Mouse (Mus musculus) urinary bladder, adult 18-20 months (tissue): ENCODE results near the gene Babam2.
"Not testable (repeated sequence)": the region's sequence is repeated elsewhere in the genome, so short reads cannot be mapped to it uniquely, and the experiment has no call there.

Experiments used
- DNase-seq, 2 experiments: peaks; one replicate each; pipeline ENCODE4 v3.0.0; 2022; ENCODE audit warnings: low spot score in 2 of 2, mixed read lengths in 2 of 2

Babam2 gene

DNA sequence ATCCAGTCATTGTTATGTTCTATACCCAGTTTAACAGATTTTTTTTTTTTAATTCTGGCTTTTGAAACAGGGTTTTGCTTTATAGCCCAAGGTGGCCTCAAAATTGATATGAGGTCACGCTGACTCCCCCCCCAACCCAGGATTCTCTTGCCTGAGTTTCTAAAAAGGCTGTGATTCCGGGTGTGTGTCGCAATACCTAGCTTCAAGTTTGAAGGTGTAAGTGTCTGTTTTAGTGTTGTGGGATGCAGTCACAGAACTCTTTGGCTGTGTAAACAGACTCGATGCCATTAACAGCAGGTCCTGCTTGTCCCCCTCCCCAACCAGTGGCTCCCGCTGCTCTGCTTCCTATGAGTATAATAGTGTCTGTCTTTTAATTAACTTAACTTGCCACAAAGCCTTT lies 84.1 kb downstream of the Babam2 start:
- no peak for DNase-seq

DNA sequence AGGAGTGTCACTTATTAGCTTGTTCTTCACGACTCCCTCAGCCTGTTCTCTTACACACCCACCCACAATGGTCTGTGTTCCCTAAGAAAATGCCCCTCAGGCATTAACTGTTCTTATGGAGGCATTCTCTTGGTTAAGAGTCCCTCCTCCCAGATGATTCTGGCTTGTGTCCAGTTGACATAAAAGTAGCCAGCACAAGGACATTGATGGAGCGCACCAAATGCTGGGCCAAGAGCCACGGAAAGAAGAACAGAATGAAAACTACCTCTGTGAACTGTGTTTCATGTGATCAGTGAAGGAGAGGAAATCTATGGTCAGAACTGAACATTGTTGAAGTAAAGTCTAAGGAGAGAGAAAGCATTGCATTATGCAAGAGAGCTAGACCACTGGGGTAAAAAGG lies 89.7 kb downstream of the Babam2 start:
- DNase-seq = no peak

GRCm38 (mm10) chr5:31787622-31788021 lies 90.1 kb downstream of the Babam2 start:
- DNase-seq = no peak

DNA sequence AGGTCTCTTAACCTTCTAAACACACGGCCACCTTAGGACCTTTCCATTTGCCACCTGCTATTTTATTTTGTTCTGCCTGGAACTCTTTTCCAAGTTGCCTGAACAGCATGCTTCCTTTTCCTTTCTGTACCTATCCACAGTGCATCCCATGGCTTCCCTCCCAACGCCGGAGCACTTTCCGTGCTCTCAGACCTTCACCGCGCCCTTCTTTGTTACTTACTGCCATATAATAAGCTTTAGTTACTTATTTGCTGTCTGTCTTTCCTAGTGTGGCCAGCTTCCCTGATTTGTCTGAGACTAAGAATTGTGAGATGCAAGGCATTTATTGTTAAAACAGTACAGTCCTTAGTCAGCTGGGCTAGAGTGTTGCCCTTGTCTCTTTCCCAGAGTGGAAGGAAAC lies 94.9 kb downstream of the Babam2 start:
- no peak for DNase-seq

GRCm38 (mm10) chr5:31792863-31793262 lies 95.4 kb downstream of the Babam2 start:
- DNase-seq = no peak

DNA sequence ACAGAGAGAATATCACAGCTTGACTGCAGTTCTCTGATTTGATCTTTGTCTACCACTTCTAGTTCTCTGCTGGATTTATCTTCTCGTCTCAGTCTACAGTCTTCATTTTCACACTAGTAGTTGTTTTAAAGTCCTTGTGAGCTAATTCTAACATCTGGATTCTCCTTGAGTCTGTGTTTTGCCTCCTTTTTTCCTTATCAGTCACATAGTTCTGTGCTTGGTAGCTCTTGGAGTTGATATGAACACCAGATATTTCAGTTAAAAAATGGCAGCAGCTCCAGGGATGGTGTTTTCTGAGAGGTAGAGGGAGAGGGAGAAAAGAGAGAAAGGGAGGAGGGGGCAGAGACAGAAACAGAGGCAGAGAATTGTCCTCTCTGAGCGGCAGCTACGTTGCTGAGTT lies 97.9 kb downstream of the Babam2 start:
- DNase-seq = no peak

- no peak for DNase-seq
Observed at GRCm38 (mm10) chr5:31796979-31797378, 99.5 kb downstream of the Babam2 start.

DNA sequence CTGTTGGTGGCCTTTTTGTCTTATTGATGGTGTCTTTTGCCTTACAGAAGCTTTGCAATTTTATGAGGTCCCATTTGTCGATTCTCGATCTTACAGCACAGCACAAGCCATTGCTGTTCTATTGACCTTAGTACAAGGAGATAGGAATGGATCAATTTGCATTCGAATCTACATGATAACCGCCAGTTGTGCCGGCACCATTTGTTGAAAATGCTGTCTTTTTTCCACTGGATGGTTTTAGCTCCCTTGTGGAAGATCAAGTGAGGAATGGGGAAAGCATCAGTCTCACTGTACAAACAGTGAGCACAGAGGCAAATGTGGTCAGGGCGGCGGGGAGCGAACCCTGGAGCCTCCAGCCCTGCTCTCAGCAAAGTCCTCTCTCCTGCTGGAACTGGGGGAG lies 106.7 kb downstream of the Babam2 start:
- DNase-seq = not testable (repeated sequence)

DNA sequence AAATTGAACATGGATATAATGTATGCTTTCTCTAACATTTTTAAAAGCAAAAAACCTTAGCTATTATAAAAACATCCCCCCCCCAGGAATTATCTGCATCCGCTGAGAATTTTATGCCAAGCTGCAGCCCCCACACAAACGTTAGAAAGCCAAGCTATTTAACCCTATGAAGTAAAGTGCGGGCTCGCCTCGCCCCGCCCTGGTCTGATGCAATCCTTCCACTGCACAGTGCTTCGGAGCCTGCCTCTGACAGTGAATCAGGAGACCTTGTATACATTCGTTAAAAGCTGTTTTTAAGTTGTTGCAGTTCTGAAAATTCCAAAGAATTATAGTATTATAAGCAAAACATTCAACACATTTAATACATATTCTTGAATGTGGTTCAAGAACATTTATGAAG lies 107.3 kb downstream of the Babam2 start:
- no peak for DNase-seq

DNA sequence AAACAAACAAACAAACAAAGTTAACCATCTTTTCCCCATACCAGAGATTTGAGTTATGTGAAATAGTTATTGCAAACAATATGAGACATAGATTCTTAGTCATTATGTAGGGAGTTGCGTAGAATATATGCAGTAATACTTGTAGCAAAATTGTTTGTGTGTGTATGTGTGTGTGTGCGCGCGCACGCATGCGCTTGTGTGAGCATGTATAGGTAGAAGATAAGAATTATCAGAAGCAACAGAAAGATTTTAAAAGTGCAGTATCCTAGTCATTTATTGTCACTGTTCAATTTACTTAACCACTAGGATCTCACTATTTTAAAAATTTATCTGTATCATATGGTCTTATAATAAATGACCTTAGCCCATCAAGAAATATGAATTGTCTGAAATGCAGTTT lies 109.8 kb downstream of the Babam2 start:
- no peak for DNase-seq

DNA sequence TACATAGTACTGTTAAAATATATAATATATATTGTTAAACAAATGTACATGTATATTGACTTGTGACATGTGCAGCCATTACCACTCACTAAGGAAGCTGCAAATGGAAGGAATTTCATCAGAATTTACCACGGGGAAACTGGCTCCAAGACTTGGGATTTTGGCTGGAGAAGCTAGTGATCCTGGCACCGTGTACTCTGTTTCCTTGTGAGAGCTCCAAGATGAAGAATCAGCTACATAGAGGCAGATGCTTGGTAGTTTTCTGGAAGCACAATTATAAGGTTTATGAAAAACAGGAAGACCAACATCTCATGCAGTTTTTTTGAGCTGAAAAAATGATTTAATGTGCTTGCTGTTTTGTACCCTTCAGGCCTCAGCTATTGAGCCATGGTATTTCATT lies 110.8 kb downstream of the Babam2 start:
- peak in 1 of 2 experiments; percentile 7 for DNase-seq

- no peak for DNase-seq
Observed at GRCm38 (mm10) chr5:31810796-31811662, 113.5 kb downstream of the Babam2 start.

- DNase-seq = no peak
Observed at GRCm38 (mm10) chr5:31811663-31812001, 114.1 kb downstream of the Babam2 start.

DNA sequence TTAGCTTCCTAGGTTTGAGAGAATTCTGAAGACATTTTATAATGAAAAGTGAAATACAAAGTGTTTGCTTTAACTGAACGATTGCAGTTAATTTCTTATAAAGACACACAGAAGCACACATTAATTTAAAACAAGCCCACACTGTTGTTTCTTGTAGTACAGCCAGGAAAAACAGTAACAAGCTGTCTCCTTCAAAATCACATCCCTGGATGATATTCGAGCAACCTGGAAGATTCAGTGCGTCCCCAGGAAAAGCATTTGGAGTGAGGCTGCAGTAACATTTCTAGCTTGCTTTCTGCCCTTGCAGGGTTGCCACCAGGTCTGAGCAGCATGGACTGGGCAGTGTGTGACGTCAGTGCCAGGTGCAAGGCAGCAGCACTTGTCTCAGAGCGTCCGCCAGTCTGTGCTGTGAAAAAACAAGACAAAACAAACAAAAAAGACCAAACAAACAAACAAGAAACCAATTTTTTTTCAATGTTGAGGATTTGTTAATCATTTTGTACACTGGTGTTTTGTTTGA lies 115.7 kb downstream of the Babam2 start:
- no peak for DNase-seq

DNA sequence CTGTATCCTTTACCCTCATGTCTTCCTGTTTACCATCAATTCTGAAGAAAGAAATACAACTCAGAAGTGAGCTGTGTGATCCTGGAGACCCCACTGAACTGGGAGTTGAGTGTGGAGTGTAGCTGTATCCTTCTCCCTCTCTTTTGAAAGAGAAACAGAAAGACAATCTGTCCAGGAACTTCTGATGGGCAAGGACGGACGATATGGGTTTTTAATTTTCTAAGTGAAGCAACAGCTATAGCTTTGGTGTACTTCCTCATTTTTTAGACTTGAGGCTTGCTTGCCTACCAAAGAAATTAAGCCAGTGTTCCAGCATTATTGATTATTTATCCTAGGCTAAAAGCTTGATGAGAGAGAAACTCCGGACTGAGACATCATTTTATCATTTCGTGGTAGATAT lies 116.6 kb downstream of the Babam2 start:
- DNase-seq = no peak

GRCm38 (mm10) chr5:31815129-31815528 lies 117.6 kb downstream of the Babam2 start:
- no peak for DNase-seq

DNA sequence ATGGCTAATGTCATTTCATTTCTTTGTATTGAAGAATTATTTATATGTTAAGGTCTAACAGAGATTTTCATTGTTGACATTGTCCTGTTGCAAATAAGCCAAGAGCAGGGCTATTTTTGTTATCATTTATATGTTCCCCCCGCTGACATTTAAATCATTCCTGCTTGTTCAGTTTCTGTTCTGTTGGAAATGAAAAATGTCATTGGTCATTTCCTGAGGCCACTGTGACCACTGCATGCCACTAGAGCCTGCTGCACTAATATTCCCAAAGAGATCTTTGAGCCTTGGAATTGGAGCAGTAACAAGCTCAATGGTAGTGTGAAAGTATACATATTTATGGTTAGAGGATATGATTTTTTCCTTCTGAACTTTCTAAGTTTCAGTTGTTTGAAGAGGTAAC lies 118.6 kb downstream of the Babam2 start:
- DNase-seq = no peak

- DNase-seq = no peak
Observed at GRCm38 (mm10) chr5:31820801-31821200, 123.3 kb downstream of the Babam2 start.

- no peak for DNase-seq
Observed at GRCm38 (mm10) chr5:31821204-31821603, 123.7 kb downstream of the Babam2 start.

DNA sequence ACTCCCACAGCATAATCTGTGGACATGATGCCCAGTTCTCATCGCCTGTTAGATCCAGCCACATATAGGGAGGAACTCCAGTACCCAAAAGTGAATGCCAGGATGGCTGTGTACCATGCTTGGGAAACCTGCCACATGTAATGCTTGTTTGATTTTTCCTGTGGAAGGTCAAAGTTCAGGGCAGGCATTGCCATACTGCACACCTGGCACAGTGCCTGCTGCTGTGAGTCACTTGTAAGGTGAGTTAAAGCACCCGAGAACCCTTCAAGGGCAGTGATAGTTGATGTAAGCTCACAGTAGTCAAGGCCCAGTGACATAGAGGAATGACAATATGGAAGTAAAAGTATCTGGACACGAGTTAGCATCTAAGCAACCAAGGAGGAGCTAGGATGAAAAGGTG lies 126.2 kb downstream of the Babam2 start:
- peak in 1 of 2 experiments; percentile 31 for DNase-seq

- no peak for DNase-seq
Observed at GRCm38 (mm10) chr5:31824126-31824525, 126.6 kb downstream of the Babam2 start.

GRCm38 (mm10) chr5:31827304-31827703 lies 129.8 kb downstream of the Babam2 start:
- no peak for DNase-seq

- no peak for DNase-seq
Observed at GRCm38 (mm10) chr5:31827896-31828295, 130.4 kb downstream of the Babam2 start.

- no peak for DNase-seq
Observed at GRCm38 (mm10) chr5:31828747-31829146, 131.3 kb downstream of the Babam2 start.
